In genomic region chr13:36583481-36584151, GRCm38 (mm10) we compare ENCODE assay signal across 10 mouse cellular contexts.
DNase-seq lines count a peak whose midpoint lies in the region; ATAC-seq and TF ChIP-seq lines count a peak whose summit lies in the region.
"Had no signal": no experiment of that assay in that cellular context is flagged by ENCODE, and none has a peak within 500 bp of the region (broad histone marks: within the 10 kb centered on the region; RNA-seq: fewer than 3 reads in every experiment).

No protein-coding gene starts in this region.

- H3K9ac ChIP-seq in lung, embryonic 14.5 days, result no peak overlapping the region
- peak overlapping the region; percentile 27; the same call in 1 of the 2 replicates for H3K9ac ChIP-seq in forebrain, embryonic 11.5 days (ENCODE audit: low read length)
- H3K9ac ChIP-seq in limb, embryonic 12.5 days (replicated peaks), result peak overlapping the region; percentile 37
- H3K9ac ChIP-seq: liver, embryonic 15.5 days had no signal

- no peaks in the 10 kb centered on the region for H3K36me3 ChIP-seq in lung, embryonic 14.5 days (ENCODE audit: insufficient read depth)
- no peaks in the 10 kb centered on the region for H3K36me3 ChIP-seq in forebrain, embryonic 11.5 days (ENCODE audit: control insufficient read depth, insufficient read depth, low read length)
- H3K36me3 ChIP-seq in limb, embryonic 12.5 days, result no peaks in the 10 kb centered on the region
- H3K36me3 ChIP-seq: liver, embryonic 15.5 days had no signal

- intact Hi-C loops in left cerebral cortex, postnatal 10 days (cut with DNase I), result loop anchor here (10.0 kb wide), 1 partner anchor 731 kb away; no protein-coding TSS in a partner anchor

- TF ChIP-seq CTCF in lung, embryonic 14.5 days (IDR thresholded peaks at IDR 0.05; ENCODE audit: low read depth), result no peak

- no peak overlapping the region for H3K27ac ChIP-seq in lung, embryonic 14.5 days (ENCODE audit: low read depth)
- peak overlapping the region; percentile 83 for H3K27ac ChIP-seq in forebrain, embryonic 11.5 days (ENCODE audit: low read depth, low read length)
- peak overlapping the region; percentile 78 for H3K27ac ChIP-seq in limb, embryonic 12.5 days
- H3K27ac ChIP-seq: liver, embryonic 15.5 days had no signal

- H3K4me3 ChIP-seq in lung, embryonic 14.5 days (ENCODE audit: low read depth, low read length), result no peak overlapping the region
- no peak overlapping the region for H3K4me3 ChIP-seq in forebrain, embryonic 11.5 days (ENCODE audit: low read depth, low read length)
- H3K4me3 ChIP-seq in limb, embryonic 12.5 days (replicated peaks), result 0 out of 2 replicates have a peak overlapping the region, but pooled peaks have one; percentile 5
- H3K4me3 ChIP-seq: liver, embryonic 15.5 days had no signal

- ATAC-seq in lung, embryonic 14.5 days (ENCODE audit: insufficient read depth), result peak; percentile 16; the same call in 1 of the 2 replicates
- ATAC-seq in forebrain, embryonic 11.5 days (replicated peaks; ENCODE audit: low FRiP score), result peak; percentile 45
- ATAC-seq in limb, embryonic 12.5 days (ENCODE audit: insufficient number of reproducible peaks, insufficient read depth, low FRiP score, low TSS enrichment, low read depth), result 0 out of 2 replicates have a peak, but pooled peaks have one; percentile 24
- ATAC-seq in cerebellum, adult (ENCODE audit: insufficient number of reproducible peaks, low FRiP score, low TSS enrichment), result no peak

- H3K9me3 ChIP-seq in lung, embryonic 14.5 days (ENCODE audit: low read depth, low read length), result no peaks in the 10 kb centered on the region
- H3K9me3 ChIP-seq in forebrain, embryonic 11.5 days (ENCODE audit: control insufficient read depth, low read length), result no peaks in the 10 kb centered on the region
- peaks cover 8% of the 10 kb centered on the region; the same call in 1 of the 2 replicates for H3K9me3 ChIP-seq in limb, embryonic 12.5 days
- H3K9me3 ChIP-seq: liver, embryonic 15.5 days had no signal

- no peaks in the 10 kb centered on the region for H3K27me3 ChIP-seq in lung, embryonic 14.5 days (ENCODE audit: insufficient read depth, low read length)
- no peaks in the 10 kb centered on the region for H3K27me3 ChIP-seq in forebrain, embryonic 11.5 days (ENCODE audit: control insufficient read depth, insufficient read depth, low read length)
- H3K27me3 ChIP-seq in limb, embryonic 12.5 days, result peaks cover 6% of the 10 kb centered on the region; the same call in 1 of the 2 replicates

- 20% methylated on average over 16 of the region's 16 CpGs for WGBS in lung, embryonic 14.5 days
- 11% methylated on average over 16 of the region's 16 CpGs for WGBS in forebrain, embryonic 11.5 days
- 8% methylated on average over 16 of the region's 16 CpGs for WGBS in limb, embryonic 12.5 days

- H3K4me1 ChIP-seq in lung, embryonic 14.5 days (ENCODE audit: insufficient read depth), result peaks cover 5% of the 10 kb centered on the region; the same call in 1 of the 2 replicates
- H3K4me1 ChIP-seq in forebrain, embryonic 11.5 days (replicated peaks; ENCODE audit: control insufficient read depth, insufficient read depth, low read length), result peaks cover 18% of the 10 kb centered on the region
- peaks cover 32% of the 10 kb centered on the region for H3K4me1 ChIP-seq in limb, embryonic 12.5 days (replicated peaks)
- H3K4me1 ChIP-seq: liver, embryonic 15.5 days had no signal

- H3K4me2 ChIP-seq in lung, embryonic 14.5 days, result peak overlapping the region; percentile 8; the same call in 1 of the 2 replicates
- peak overlapping the region; percentile 32; the same call in 1 of the 2 replicates for H3K4me2 ChIP-seq in forebrain, embryonic 11.5 days (ENCODE audit: low read depth, low read length, severe bottlenecking)
- H3K4me2 ChIP-seq in limb, embryonic 12.5 days, result peak overlapping the region; percentile 45
- H3K4me2 ChIP-seq: liver, embryonic 15.5 days had no signal

- DNase-seq in lung, embryonic 14.5 days, result peak; percentile 47
- no peak for DNase-seq in lung, adult 18-20 months
- DNase-seq in forebrain, embryonic 11.5 days (ENCODE audit: low spot score), result peak; percentile 74
- DNase-seq in retina, embryonic 14.5 days (ENCODE audit: low spot score), result peak; percentile 55
- DNase-seq in adrenal gland, postnatal 14 days, result no peak
- no peak for DNase-seq in left cerebral cortex, postnatal 10 days (ENCODE audit: extremely low spot score in 1 of 2, low spot score in 2 of 2)
- DNase-seq: thymus, postnatal 14 days had no signal

Comparison
In these comparisons a context has a peak if more than half of its experiments do, and no peak if none do; other contexts are left out.
1. DNase-seq: peak in lung, embryonic 14.5 days (single experiment), forebrain, embryonic 11.5 days (single experiment) and retina, embryonic 14.5 days (single experiment); none in lung, adult 18-20 months (0 of 2), adrenal gland, postnatal 14 days (single experiment) and left cerebral cortex, postnatal 10 days (0 of 2).
2. Peak in every context shown above with its lines, with median percentiles within 50 percentile points of each other: H3K4me2 ChIP-seq.